In genomic region chr10:19091110-19091509, GRCm38 (mm10) we compare ENCODE assay signal across 26 mouse cellular contexts.
DNase-seq lines count a peak whose midpoint lies in the region; ATAC-seq and TF ChIP-seq lines count a peak whose summit lies in the region.
"Had no signal": no experiment of that assay in that cellular context is flagged by ENCODE, and none has a peak within 500 bp of the region (broad histone marks: within the 10 kb centered on the region; RNA-seq: fewer than 3 reads in every experiment).

No protein-coding gene starts in this region.

- H3K27ac ChIP-seq in lung, embryonic 14.5 days (ENCODE audit: low read depth): no peak overlapping the region
- no peak overlapping the region for H3K27ac ChIP-seq in hindbrain, embryonic 11.5 days (ENCODE audit: low read depth, low read length)
- H3K27ac ChIP-seq: embryonic facial prominence, embryonic 15.5 days; heart, adult 2 months; heart, embryonic 13.5 days; hindbrain, embryonic 12.5 days; stomach, embryonic 15.5 days had no signal

- TF ChIP-seq POLR2A in brain, embryonic 14.5 days (IDR thresholded peaks at IDR 0.05; ENCODE audit: borderline replicate concordance, extremely low read depth, insufficient read depth, insufficient read length, poor library complexity, severe bottlenecking): no peak

- no peak overlapping the region for H3K9ac ChIP-seq in lung, embryonic 14.5 days
- H3K9ac ChIP-seq in hindbrain, embryonic 11.5 days (ENCODE audit: low read depth, low read length): no peak overlapping the region
- H3K9ac ChIP-seq: embryonic facial prominence, embryonic 15.5 days; heart, embryonic 13.5 days; hindbrain, embryonic 12.5 days; stomach, embryonic 15.5 days had no signal

- 50% methylated on average over 3 of the region's 3 CpGs for WGBS in lung, embryonic 14.5 days
- WGBS in large intestine, adult 2 months: 13% methylated on average over 3 of the region's 3 CpGs
- 57% methylated on average over 3 of the region's 3 CpGs for WGBS in hindbrain, embryonic 11.5 days

- no peak overlapping the region for H3K4me2 ChIP-seq in lung, embryonic 14.5 days
- no peak overlapping the region for H3K4me2 ChIP-seq in hindbrain, embryonic 11.5 days (replicated peaks; ENCODE audit: low read depth, low read length)
- H3K4me2 ChIP-seq: embryonic facial prominence, embryonic 15.5 days; heart, embryonic 13.5 days; hindbrain, embryonic 12.5 days; midbrain, embryonic 11.5 days; stomach, embryonic 15.5 days had no signal

- no peak overlapping the region for H3K4me3 ChIP-seq in lung, embryonic 14.5 days (ENCODE audit: low read depth, low read length)
- no peak overlapping the region for H3K4me3 ChIP-seq in hindbrain, embryonic 11.5 days (ENCODE audit: low read depth, low read length)
- H3K4me3 ChIP-seq: embryonic facial prominence, embryonic 15.5 days; heart, adult 2 months; heart, embryonic 13.5 days; hindbrain, embryonic 12.5 days; stomach, embryonic 15.5 days had no signal

- no peaks in the 10 kb centered on the region for H3K4me1 ChIP-seq in lung, embryonic 14.5 days (ENCODE audit: insufficient read depth)
- H3K4me1 ChIP-seq in hindbrain, embryonic 11.5 days (replicated peaks; ENCODE audit: control insufficient read depth, insufficient read depth, low read length): no peaks in the 10 kb centered on the region
- H3K4me1 ChIP-seq: embryonic facial prominence, embryonic 15.5 days; heart, embryonic 13.5 days; hindbrain, embryonic 12.5 days; stomach, embryonic 15.5 days had no signal

- ATAC-seq in lung, embryonic 14.5 days (ENCODE audit: insufficient read depth): no peak
- ATAC-seq in hindbrain, embryonic 11.5 days (ENCODE audit: low FRiP score): no peak
- ATAC-seq: forebrain, embryonic 14.5 days; lung, postnatal 0 days had no signal

- TF ChIP-seq CTCF in lung, embryonic 14.5 days (IDR thresholded peaks at IDR 0.05; ENCODE audit: low read depth): no peak
- TF ChIP-seq CTCF in brain, embryonic 14.5 days (IDR thresholded peaks at IDR 0.05; ENCODE audit: borderline replicate concordance, extremely low read depth, insufficient read depth, insufficient read length): no peak

- H3K9me3 ChIP-seq in lung, embryonic 14.5 days (ENCODE audit: low read depth, low read length): no peaks in the 10 kb centered on the region
- no peaks in the 10 kb centered on the region for H3K9me3 ChIP-seq in hindbrain, embryonic 11.5 days (ENCODE audit: control insufficient read depth, low read length)
- H3K9me3 ChIP-seq: embryonic facial prominence, embryonic 15.5 days; heart, embryonic 13.5 days; hindbrain, embryonic 12.5 days; stomach, embryonic 15.5 days had no signal

- peak; percentile 4 for DNase-seq in lung, embryonic 14.5 days
- DNase-seq in lung, postnatal 10 days: no peak
- DNase-seq in brain, embryonic 14.5 days (ENCODE audit: low read depth): peak; percentile 7
- DNase-seq in large intestine, adult 2 months (ENCODE audit: low read depth, low spot score): peak; percentile 59
- peak; percentile 2 for DNase-seq in retina, postnatal 1 day
- no peak for DNase-seq in hindbrain, embryonic 11.5 days (ENCODE audit: low spot score)
- no peak for DNase-seq in ovary, postnatal 14 days (ENCODE audit: low spot score)
- DNase-seq: adrenal gland, adult 8-10 months; cerebellum, adult 8-10 months; cerebellum, postnatal 36 days; gastrocnemius, postnatal 25 days; heart, adult 2 months; heart, postnatal 14 days; kidney, adult 18-20 months; kidney, postnatal 4 days; layer of hippocampus, adult 9-11 months; liver; right cerebral cortex, adult 18-20 months; thymus, postnatal 14 days had no signal

- no peaks in the 10 kb centered on the region for H3K36me3 ChIP-seq in lung, embryonic 14.5 days (ENCODE audit: insufficient read depth)
- H3K36me3 ChIP-seq in hindbrain, embryonic 11.5 days (ENCODE audit: control insufficient read depth, insufficient read depth, low read length): no peaks in the 10 kb centered on the region
- H3K36me3 ChIP-seq: embryonic facial prominence, embryonic 15.5 days; heart, embryonic 13.5 days; hindbrain, embryonic 12.5 days; stomach, embryonic 15.5 days had no signal

- no peaks in the 10 kb centered on the region for H3K27me3 ChIP-seq in lung, embryonic 14.5 days (ENCODE audit: insufficient read depth, low read length)
- H3K27me3 ChIP-seq in hindbrain, embryonic 11.5 days (ENCODE audit: control insufficient read depth, insufficient read depth, low read length): no peaks in the 10 kb centered on the region
- H3K27me3 ChIP-seq: embryonic facial prominence, embryonic 15.5 days; heart, embryonic 13.5 days; hindbrain, embryonic 12.5 days; stomach, embryonic 15.5 days had no signal

Comparison
In these comparisons a context has a peak if more than half of its experiments do, and no peak if none do; other contexts are left out.
1. DNase-seq: peak in lung, embryonic 14.5 days (single experiment), brain, embryonic 14.5 days (single experiment), large intestine, adult 2 months (single experiment) and retina, postnatal 1 day (single experiment); none in lung, postnatal 10 days (single experiment), hindbrain, embryonic 11.5 days (single experiment) and ovary, postnatal 14 days (single experiment).